Mouse (Mus musculus): ENCODE data around the gene Hjurp. TPM values are rescaled to one million over a fixed set of nuclear protein-coding genes. Genes with fewer than 3 reads are reported as not detected.
A peak's percentile ranks its signal among the peaks of the same experiment; 100 is the strongest.

Gene Hjurp
- polyA plus RNA-seq, 1 experiment from 2014 or later, result 245 TPM

DNA sequence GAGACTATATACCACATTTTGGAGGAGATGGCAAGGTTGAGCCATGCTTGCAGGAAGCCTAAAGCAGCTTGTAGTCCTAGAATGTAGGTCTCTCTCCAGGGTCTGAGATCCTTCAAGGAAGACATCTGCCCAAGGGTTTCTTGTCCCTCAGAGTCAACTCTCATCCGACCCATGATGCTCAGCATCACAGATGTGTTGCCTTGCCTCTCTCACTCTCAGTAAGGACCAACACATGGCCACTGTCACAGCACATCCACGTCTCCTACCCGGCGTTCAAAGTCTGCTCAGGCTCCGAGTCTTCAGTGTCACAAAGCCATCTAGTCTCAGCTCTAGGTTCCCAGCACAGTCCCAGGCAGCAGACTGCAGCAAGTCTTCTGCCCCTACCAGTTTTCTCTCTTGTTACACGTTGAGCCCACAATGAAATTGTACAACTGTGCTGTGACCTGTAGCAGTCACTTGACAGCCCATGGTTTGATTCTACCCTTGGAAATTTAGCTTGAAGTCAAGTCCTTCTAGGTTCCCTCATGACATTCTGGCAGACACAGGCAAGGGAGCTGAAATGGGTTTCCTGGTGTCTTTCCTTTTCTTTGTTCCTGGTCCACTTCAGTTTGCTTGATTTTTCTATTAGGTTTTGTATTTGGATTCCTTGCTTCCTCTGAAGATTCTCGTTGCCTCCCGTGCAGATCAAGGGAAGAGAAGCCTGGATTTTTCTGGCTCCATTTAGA is 27.0 kb upstream of the Hjurp start:
- Histone ChIP-seq H3K27me3 (ENCODE audit: low read depth, poor library complexity, severe bottlenecking) (no peaks in the 10 kb centered on the region), H3K9me3 (replicated peaks) (peaks cover 79% of the 10 kb centered on the region), H3K27ac (no peak overlapping the region), H3K4me1 (no peaks in the 10 kb centered on the region), H3K4me3 (no peak overlapping the region), H3K36me3 (no peaks in the 10 kb centered on the region)
- WGBS, result 64% methylated on average over 8 of the region's 8 CpGs
- DNase-seq (ENCODE audit: low spot score), result peak; percentile 41

DNA sequence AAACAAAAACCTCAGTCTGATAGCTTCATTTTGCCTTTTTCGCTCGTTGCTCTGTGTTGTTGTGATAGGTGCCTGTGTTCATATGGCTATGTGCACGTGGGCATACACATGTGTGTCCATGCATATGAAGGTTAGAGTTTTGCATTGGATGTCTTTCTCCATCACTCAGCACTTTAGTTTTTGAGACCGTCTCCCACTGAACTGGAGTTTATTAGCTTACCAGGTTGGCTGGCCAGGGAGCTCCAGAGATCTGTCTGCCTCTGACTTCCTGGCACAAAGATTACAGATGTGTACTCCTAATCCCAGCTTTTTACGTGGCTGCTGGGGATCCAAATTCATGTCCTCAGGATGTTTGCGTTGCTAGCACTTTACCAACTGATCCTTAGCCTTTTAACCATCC is 26.3 kb upstream of the Hjurp start:
- 64% methylated on average over 6 of the region's 6 CpGs for WGBS
- peak; percentile 30 for DNase-seq (ENCODE audit: low spot score)
- Histone ChIP-seq H3K27ac (no peak overlapping the region), H3K27me3 (ENCODE audit: low read depth, poor library complexity, severe bottlenecking) (no peaks in the 10 kb centered on the region), H3K9me3 (replicated peaks) (peaks cover 80% of the 10 kb centered on the region), H3K4me1 (no peaks in the 10 kb centered on the region), H3K4me3 (no peak overlapping the region), H3K36me3 (no peaks in the 10 kb centered on the region)

DNA sequence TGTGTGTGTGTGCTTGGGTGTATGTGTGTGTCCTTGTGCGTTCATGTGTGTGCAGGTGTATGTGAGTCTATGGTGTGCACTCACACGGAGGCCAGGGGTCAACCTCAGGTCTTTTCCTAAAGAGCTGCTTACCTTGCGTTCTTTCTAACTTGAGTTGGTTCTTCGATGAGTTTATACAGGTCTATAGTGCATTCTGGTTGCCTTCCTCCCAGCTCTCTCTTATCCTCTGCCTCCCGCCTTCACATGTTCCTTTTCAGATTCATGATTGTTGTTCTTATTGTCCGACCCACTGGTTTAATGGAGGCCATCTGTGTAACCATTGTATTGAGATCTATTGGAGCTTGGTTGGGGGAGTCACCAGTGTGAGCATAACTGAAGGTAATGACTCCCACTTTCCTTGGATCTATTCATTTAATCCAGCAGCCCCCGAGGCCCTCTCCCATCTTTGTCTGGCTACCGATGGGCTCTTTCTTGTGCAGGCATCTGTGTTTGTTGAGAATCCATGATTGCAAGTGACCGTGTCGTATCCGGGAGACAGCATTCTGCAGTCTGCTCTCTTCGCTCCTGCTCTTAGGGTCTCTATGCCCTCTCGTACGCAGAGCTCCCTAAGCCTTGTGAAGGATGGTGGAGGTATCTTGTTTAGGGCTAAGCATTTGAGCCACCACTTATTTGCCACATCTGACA is 24.8 kb upstream of the Hjurp start:
- H3K4me1 ChIP-seq, result no peaks in the 10 kb centered on the region
- WGBS, result 69% methylated on average over 14 of the region's 14 CpGs
- no peaks in the 10 kb centered on the region for H3K36me3 ChIP-seq
- H3K4me3 ChIP-seq, result no peak overlapping the region
- peaks cover 78% of the 10 kb centered on the region for H3K9me3 ChIP-seq (replicated peaks)
- DNase-seq (ENCODE audit: low spot score), result peak; percentile 39
- no peaks in the 10 kb centered on the region for H3K27me3 ChIP-seq (ENCODE audit: low read depth, poor library complexity, severe bottlenecking)
- H3K27ac ChIP-seq, result no peak overlapping the region

GRCm38 (mm10) chr1:88301121-88302014 is 23.9 kb upstream of the Hjurp start:
- peaks cover 75% of the 10 kb centered on the region for H3K9me3 ChIP-seq (replicated peaks)
- no peak overlapping the region for H3K4me3 ChIP-seq
- no peaks in the 10 kb centered on the region for H3K27me3 ChIP-seq (ENCODE audit: low read depth, poor library complexity, severe bottlenecking)
- H3K4me1 ChIP-seq, result no peaks in the 10 kb centered on the region
- no peaks in the 10 kb centered on the region for H3K36me3 ChIP-seq
- 72% methylated on average over 9 of the region's 9 CpGs for WGBS
- H3K27ac ChIP-seq, result no peak overlapping the region
- peak; percentile 51 for DNase-seq (ENCODE audit: low spot score)

DNA sequence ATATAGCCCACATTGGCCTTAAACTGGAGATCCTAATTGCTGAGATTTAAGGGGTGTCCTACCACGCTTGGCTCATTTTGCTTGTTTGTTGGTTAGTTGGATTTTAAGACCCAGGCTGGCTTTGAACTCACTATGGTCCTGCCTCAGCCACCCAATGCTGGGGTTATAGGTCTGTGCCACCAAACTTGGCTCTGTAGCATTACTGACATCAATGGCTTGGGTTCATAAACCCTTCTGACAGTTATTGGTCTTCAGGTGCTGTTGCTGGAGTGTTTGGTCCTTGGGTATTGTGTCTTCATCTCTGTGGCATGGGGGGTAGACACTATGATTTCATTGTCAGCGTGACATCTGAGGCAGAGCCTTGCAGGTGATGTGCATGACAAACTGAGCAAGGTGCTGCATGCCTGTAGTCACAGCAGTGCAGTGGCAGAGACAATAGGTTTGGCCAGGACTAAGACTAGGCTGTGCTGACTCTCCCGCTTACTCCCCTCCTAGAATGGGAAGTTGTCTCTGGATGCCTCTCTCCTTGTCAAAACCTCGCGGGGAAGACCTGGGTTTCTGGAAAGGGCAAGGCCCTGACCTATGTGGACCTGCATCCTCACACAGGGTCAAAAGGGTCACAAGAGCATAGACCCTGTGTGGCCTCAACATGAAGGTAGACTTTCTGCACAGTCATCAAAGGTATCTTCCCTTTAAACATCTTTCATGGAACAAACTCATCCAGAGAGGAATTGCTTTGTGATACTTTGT is 23.0 kb upstream of the Hjurp start:
- Histone ChIP-seq H3K4me3 (no peak overlapping the region), H3K27ac (no peak overlapping the region), H3K9me3 (replicated peaks) (peaks cover 76% of the 10 kb centered on the region), H3K4me1 (no peaks in the 10 kb centered on the region), H3K27me3 (ENCODE audit: low read depth, poor library complexity, severe bottlenecking) (no peaks in the 10 kb centered on the region), H3K36me3 (no peaks in the 10 kb centered on the region)
- WGBS, result 45% methylated on average over 5 of the region's 5 CpGs
- peak; percentile 38 for DNase-seq (ENCODE audit: low spot score)

DNA sequence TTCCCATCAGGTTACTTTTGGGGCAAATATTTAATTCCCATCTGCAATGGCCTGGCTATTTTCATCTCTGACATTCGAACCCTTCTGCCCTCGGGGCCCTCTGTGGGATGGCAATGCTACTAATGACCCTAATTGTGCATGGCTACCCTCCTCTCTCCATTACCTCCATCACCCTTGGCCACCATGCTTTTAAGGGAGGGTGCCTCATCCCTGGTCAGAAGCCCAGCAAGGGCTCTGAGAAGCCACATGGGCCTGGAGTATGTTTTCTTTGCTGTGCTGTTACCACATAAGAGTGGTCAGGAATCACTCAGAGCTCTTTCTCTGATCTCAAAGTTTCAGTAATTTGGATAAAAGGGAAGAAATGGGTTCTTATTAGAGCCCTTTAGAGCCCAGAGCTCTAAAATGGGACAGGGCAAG is 22.1 kb upstream of the Hjurp start:
- Histone ChIP-seq H3K27me3 (ENCODE audit: low read depth, poor library complexity, severe bottlenecking) (no peaks in the 10 kb centered on the region), H3K4me1 (no peaks in the 10 kb centered on the region), H3K27ac (no peak overlapping the region), H3K36me3 (no peaks in the 10 kb centered on the region), H3K4me3 (no peak overlapping the region), H3K9me3 (replicated peaks) (peaks cover 73% of the 10 kb centered on the region)
- WGBS, result 90% methylated on average over 2 of the region's 2 CpGs
- peak; percentile 30 for DNase-seq (ENCODE audit: low spot score)

GRCm38 (mm10) chr1:88298686-88299528 is 21.5 kb upstream of the Hjurp start:
- WGBS, result 65% methylated on average over 4 of the region's 4 CpGs
- Histone ChIP-seq H3K4me3 (no peak overlapping the region), H3K36me3 (no peaks in the 10 kb centered on the region), H3K9me3 (replicated peaks) (peaks cover 70% of the 10 kb centered on the region), H3K27ac (no peak overlapping the region), H3K4me1 (no peaks in the 10 kb centered on the region), H3K27me3 (ENCODE audit: low read depth, poor library complexity, severe bottlenecking) (no peaks in the 10 kb centered on the region)
- no peak for DNase-seq (ENCODE audit: low spot score)

- Histone ChIP-seq H3K4me3 (no peak overlapping the region), H3K9me3 (replicated peaks) (peaks cover 62% of the 10 kb centered on the region), H3K27me3 (ENCODE audit: low read depth, poor library complexity, severe bottlenecking) (no peaks in the 10 kb centered on the region), H3K36me3 (no peaks in the 10 kb centered on the region), H3K4me1 (no peaks in the 10 kb centered on the region), H3K27ac (no peak overlapping the region)
- peak; percentile 33 for DNase-seq (ENCODE audit: low spot score)
- WGBS, result 68% methylated on average over 7 of the region's 7 CpGs
These were observed 20.2 kb upstream of the Hjurp start for GRCm38 (mm10) chr1:88297480-88298258.

GRCm38 (mm10) chr1:88296171-88296920 is 18.9 kb upstream of the Hjurp start:
- DNase-seq (ENCODE audit: low spot score), result peak; percentile 34

GRCm38 (mm10) chr1:88294650-88295049 is 17.2 kb upstream of the Hjurp start:
- no peaks in the 10 kb centered on the region for H3K4me1 ChIP-seq
- H3K36me3 ChIP-seq, result no peaks in the 10 kb centered on the region
- H3K4me3 ChIP-seq, result no peak overlapping the region
- 26% methylated on average over 1 of the region's 1 CpGs for WGBS
- H3K27ac ChIP-seq, result no peak overlapping the region
- peaks cover 60% of the 10 kb centered on the region for H3K9me3 ChIP-seq (replicated peaks)
- DNase-seq (ENCODE audit: low spot score), result no peak
- H3K27me3 ChIP-seq (ENCODE audit: low read depth, poor library complexity, severe bottlenecking), result no peaks in the 10 kb centered on the region

More at GRCm38 (mm10) chr1:88296171-88296920, 18.9 kb upstream of the Hjurp start:
- H3K4me1 ChIP-seq, result no peaks in the 10 kb centered on the region
- 76% methylated on average over 4 of the region's 4 CpGs for WGBS
- no peaks in the 10 kb centered on the region for H3K27me3 ChIP-seq (ENCODE audit: low read depth, poor library complexity, severe bottlenecking)
- H3K27ac ChIP-seq, result no peak overlapping the region
- H3K36me3 ChIP-seq, result no peaks in the 10 kb centered on the region
- H3K4me3 ChIP-seq, result no peak overlapping the region
- H3K9me3 ChIP-seq (replicated peaks), result peaks cover 61% of the 10 kb centered on the region

- Histone ChIP-seq H3K4me1 (no peaks in the 10 kb centered on the region), H3K27ac (no peak overlapping the region), H3K4me3 (no peak overlapping the region), H3K36me3 (no peaks in the 10 kb centered on the region), H3K9me3 (replicated peaks) (peaks cover 56% of the 10 kb centered on the region), H3K27me3 (ENCODE audit: low read depth, poor library complexity, severe bottlenecking) (no peaks in the 10 kb centered on the region)
- WGBS, result 53% methylated on average over 2 of the region's 2 CpGs
- peak; percentile 33 for DNase-seq (ENCODE audit: low spot score)
These were observed 14.6 kb upstream of the Hjurp start for GRCm38 (mm10) chr1:88292057-88292456.

All from limb, embryonic 10.5 days (tissue).